Mouse (Mus musculus): Measurements from ENCODE around the gene Ctsk. TPM values are rescaled to one million over a fixed set of nuclear protein-coding genes. Genes with fewer than 3 reads are reported as not detected.

Ctsk gene
- total and polyA plus RNA-seq, 3 experiments, result 0.08 to 0.10 TPM; not detected in 1

GRCm38 (mm10) chr3:95553986-95554385 lies 54.9 kb downstream of the Ctsk start:
- no peak overlapping the region for H3K9ac ChIP-seq (ENCODE audit: control insufficient read depth, low read depth, low read length, poor library complexity, severe bottlenecking)
- peaks cover 14 to 38% of the 10 kb centered on the region in 2 experiments for H3K27me3 ChIP-seq (ENCODE audit: control insufficient read depth in 1 of 2, insufficient read depth in 2 of 2, low read length in 2 of 2)
- no peak overlapping the region for H3K27ac ChIP-seq (ENCODE audit: control insufficient read depth, low read depth, low read length)
- no peak for DNase-seq (ENCODE audit: low read depth, low spot score)
- H3K79me2 ChIP-seq (ENCODE audit: control insufficient read depth, insufficient read depth, low read length, poor library complexity), result no peaks in the 10 kb centered on the region
- H3K9me3 ChIP-seq (replicated peaks; ENCODE audit: insufficient read depth, low read length), result no peaks in the 10 kb centered on the region
- H3K4me3 ChIP-seq (ENCODE audit: control insufficient read depth in 1 of 2, insufficient read depth in 1 of 2, low read depth in 2 of 2, low read length in 2 of 2), result no peak overlapping the region
- TF ChIP-seq CTCF (IDR thresholded peaks at IDR 0.05 in 2 of 3, conservative IDR thresholded peaks at IDR 0.05 in 1 of 3; ENCODE audit: control insufficient read depth in 1 of 3, insufficient read depth in 1 of 3, low read depth in 2 of 3, low read length in 3 of 3, poor library complexity in 1 of 3, severe bottlenecking in 1 of 3), result no peak
- H3K36me3 ChIP-seq (ENCODE audit: control insufficient read depth in 1 of 2, insufficient read depth in 2 of 2, low read length in 2 of 2), result no peaks in the 10 kb centered on the region
- H3K4me1 ChIP-seq (ENCODE audit: control insufficient read depth in 1 of 2, insufficient read depth in 2 of 2, low read length in 2 of 2), result no peaks in the 10 kb centered on the region

Other genes starting within 250 kb of the Ctsk start
- gene Bnipl, start 248.1 kb upstream of the Ctsk start, total RNA-seq (2012; rRNA removed), result 0.19 and 0.20 TPM in 2 replicates
- under 1 TPM in 1 of 2 experiments, not detected in 1; 0.43 TPM for gene Bnipl, start 248.1 kb upstream of the Ctsk start, polyA plus RNA-seq (2012; ENCODE audit: insufficient read depth in 1 of 2, insufficient read length in 2 of 2, low read depth in 1 of 2, low replicate concordance in 2 of 2, missing spikeins in 1 of 2)
- 203 and 265 TPM in 2 replicates for gene Mindy1, start 217.9 kb upstream of the Ctsk start, total RNA-seq (2012; rRNA removed)
- gene Mindy1, start 217.9 kb upstream of the Ctsk start, polyA plus RNA-seq (2012; ENCODE audit: insufficient read depth in 1 of 2, insufficient read length in 2 of 2, low read depth in 1 of 2, low replicate concordance in 2 of 2, missing spikeins in 1 of 2), result 100 to 1,000 TPM in 1 of 2 experiments, not detected in 1; 234 TPM
- gene Prune1, start 217.2 kb upstream of the Ctsk start, total RNA-seq (2012; rRNA removed), result 28.5 and 32.4 TPM in 2 replicates
- gene Prune1, start 217.2 kb upstream of the Ctsk start, polyA plus RNA-seq (2012; ENCODE audit: insufficient read depth in 1 of 2, insufficient read length in 2 of 2, low read depth in 1 of 2, low replicate concordance in 2 of 2, missing spikeins in 1 of 2), result 10 to 100 TPM in 1 of 2 experiments, not detected in 1; 51.8 TPM
- gene Anxa9, start 192.1 kb upstream of the Ctsk start, total RNA-seq (2012; rRNA removed), result 7.7 and 7.8 TPM in 2 replicates
- gene Anxa9, start 192.1 kb upstream of the Ctsk start, polyA plus RNA-seq (2012; ENCODE audit: insufficient read depth in 1 of 2, insufficient read length in 2 of 2, low read depth in 1 of 2, low replicate concordance in 2 of 2, missing spikeins in 1 of 2), result 10 to 100 TPM in 1 of 2 experiments, not detected in 1; 33.9 TPM
- 240 and 307 TPM in 2 replicates for gene Cers2, start 184.5 kb upstream of the Ctsk start, total RNA-seq (2012; rRNA removed)
- gene Cers2, start 184.5 kb upstream of the Ctsk start, polyA plus RNA-seq (2012; ENCODE audit: insufficient read depth in 1 of 2, insufficient read length in 2 of 2, low read depth in 1 of 2, low replicate concordance in 2 of 2, missing spikeins in 1 of 2), result 100 to 1,000 TPM; 134 to 357 TPM
- gene Setdb1, start 142.1 kb upstream of the Ctsk start, total RNA-seq (2012; rRNA removed), result 91.0 and 101 TPM in 2 replicates
- gene Setdb1, start 142.1 kb upstream of the Ctsk start, polyA plus RNA-seq (2012; ENCODE audit: insufficient read depth in 1 of 2, insufficient read length in 2 of 2, low read depth in 1 of 2, low replicate concordance in 2 of 2, missing spikeins in 1 of 2), result 100 to 1,000 TPM in 1 of 2 experiments, not detected in 1; 116 TPM
- not detected in 2 replicates for gene 4930558C23Rik, start 96.4 kb upstream of the Ctsk start, total RNA-seq (2012; rRNA removed)
- gene 4930558C23Rik, start 96.4 kb upstream of the Ctsk start, polyA plus RNA-seq (2012; ENCODE audit: insufficient read depth in 1 of 2, insufficient read length in 2 of 2, low read depth in 1 of 2, low replicate concordance in 2 of 2, missing spikeins in 1 of 2), result not detected
- 16.4 and 22.2 TPM in 2 replicates for gene Arnt, start 64.9 kb upstream of the Ctsk start, total RNA-seq (2012; rRNA removed)
- 10 to 100 TPM; 62.4 to 90.7 TPM for gene Arnt, start 64.9 kb upstream of the Ctsk start, polyA plus RNA-seq (2012; ENCODE audit: insufficient read depth in 1 of 2, insufficient read length in 2 of 2, low read depth in 1 of 2, low replicate concordance in 2 of 2, missing spikeins in 1 of 2)
- gene Ctss, start 27.5 kb downstream of the Ctsk start, total RNA-seq (2012; rRNA removed), result not detected in 2 replicates
- not detected for gene Ctss, start 27.5 kb downstream of the Ctsk start, polyA plus RNA-seq (2012; ENCODE audit: insufficient read depth in 1 of 2, insufficient read length in 2 of 2, low read depth in 1 of 2, low replicate concordance in 2 of 2, missing spikeins in 1 of 2)
- not detected in 2 replicates for gene Hormad1, start 60.4 kb downstream of the Ctsk start, total RNA-seq (2012; rRNA removed)
- gene Hormad1, start 60.4 kb downstream of the Ctsk start, polyA plus RNA-seq (2012; ENCODE audit: insufficient read depth in 1 of 2, insufficient read length in 2 of 2, low read depth in 1 of 2, low replicate concordance in 2 of 2, missing spikeins in 1 of 2), result not detected
- gene Golph3l, start 89.7 kb downstream of the Ctsk start, total RNA-seq (2012; rRNA removed), result 41.0 and 43.8 TPM in 2 replicates
- gene Golph3l, start 89.7 kb downstream of the Ctsk start, polyA plus RNA-seq (2012; ENCODE audit: insufficient read depth in 1 of 2, insufficient read length in 2 of 2, low read depth in 1 of 2, low replicate concordance in 2 of 2, missing spikeins in 1 of 2), result 10 to 100 TPM in 1 of 2 experiments, not detected in 1; 45.1 TPM
- gene Ensa, start 125.7 kb downstream of the Ctsk start, total RNA-seq (2012; rRNA removed), result 68.5 and 85.2 TPM in 2 replicates
- gene Ensa, start 125.7 kb downstream of the Ctsk start, polyA plus RNA-seq (2012; ENCODE audit: insufficient read depth in 1 of 2, insufficient read length in 2 of 2, low read depth in 1 of 2, low replicate concordance in 2 of 2, missing spikeins in 1 of 2), result 10 to 100 TPM in 1 of 2 experiments, not detected in 1; 90.5 TPM
- 140 and 142 TPM in 2 replicates for gene Mcl1, start 159.5 kb downstream of the Ctsk start, total RNA-seq (2012; rRNA removed)
- 100 to 1,000 TPM; 156 to 211 TPM for gene Mcl1, start 159.5 kb downstream of the Ctsk start, polyA plus RNA-seq (2012; ENCODE audit: insufficient read depth in 1 of 2, insufficient read length in 2 of 2, low read depth in 1 of 2, low replicate concordance in 2 of 2, missing spikeins in 1 of 2)
- gene Adamtsl4, start 188.7 kb downstream of the Ctsk start, total RNA-seq (2012; rRNA removed), result 0.03 and 0.27 TPM in 2 replicates
- under 1 TPM in 1 of 2 experiments, not detected in 1; 0.88 TPM for gene Adamtsl4, start 188.7 kb downstream of the Ctsk start, polyA plus RNA-seq (2012; ENCODE audit: insufficient read depth in 1 of 2, insufficient read length in 2 of 2, low read depth in 1 of 2, low replicate concordance in 2 of 2, missing spikeins in 1 of 2)
- gene Ecm1, start 240.3 kb downstream of the Ctsk start, total RNA-seq (2012; rRNA removed), result 0.39 and 1.0 TPM in 2 replicates
- gene Ecm1, start 240.3 kb downstream of the Ctsk start, polyA plus RNA-seq (2012; ENCODE audit: insufficient read depth in 1 of 2, insufficient read length in 2 of 2, low read depth in 1 of 2, low replicate concordance in 2 of 2, missing spikeins in 1 of 2), result 1 to 10 TPM in 1 of 2 experiments, not detected in 1; 9.5 TPM

All from MEL (cell line).